Mouse (Mus musculus) neutrophil, adult 65 days (primary cell): Measurements from ENCODE around the gene Camk2n1. TPM values are rescaled to one million over a fixed set of nuclear protein-coding genes. Genes with fewer than 3 reads are reported as not detected.

Source experiments
- total RNA-seq: library from RNA; stranded (reverse); gene quantifications from 2 replicates; pipeline ENCODE4 v1.2.4, GENCODE M21; 2023

The Camk2n1 gene
- total RNA-seq = 0.68 and 0.69 TPM in 2 replicates

GRCm38 (mm10) chr4:138453753-138454570 is at the start of gene Camk2n1:
Camk2n1 (plus strand) TSS chr4:138454314.

GRCm38 (mm10) chr4:138434347-138435316 is 19.5 kb upstream of the Camk2n1 start, which contains the start of gene Mul1:
Mul1 (plus strand) TSS chr4:138434671.

Other genes with a start within 250 kb of the Camk2n1 start
- 108 and 132 TPM in 2 replicates for gene Hp1bp3, start 238.0 kb upstream of the Camk2n1 start, total RNA-seq
- 3.4 and 5.3 TPM in 2 replicates for gene Sh2d5, start 203.9 kb upstream of the Camk2n1 start, total RNA-seq
- 0.98 and 1.5 TPM in 2 replicates for gene Kif17, start 203.9 kb upstream of the Camk2n1 start, total RNA-seq
- 64.1 and 75.0 TPM in 2 replicates for gene Ddost, start 149.6 kb upstream of the Camk2n1 start, total RNA-seq
- gene Pink1, start 128.0 kb upstream of the Camk2n1 start, total RNA-seq = 36.9 and 50.4 TPM in 2 replicates
- gene Cda, start 86.3 kb upstream of the Camk2n1 start, total RNA-seq = not detected in 2 replicates
- not detected in 2 replicates for gene Fam43b, start 57.8 kb upstream of the Camk2n1 start, total RNA-seq
- gene Mul1, start 19.6 kb upstream of the Camk2n1 start, total RNA-seq = 27.8 and 39.1 TPM in 2 replicates
- not detected in 2 replicates for gene Vwa5b1, start 181.6 kb downstream of the Camk2n1 start, total RNA-seq